Mouse (Mus musculus) cerebellum, adult 9-10 months (tissue): ENCODE measurements around the gene D1Pas1.

Experiments used
- DNase-seq: peaks from one replicate; pipeline ENCODE4 v3.0.0; 2022

D1Pas1 gene

DNA sequence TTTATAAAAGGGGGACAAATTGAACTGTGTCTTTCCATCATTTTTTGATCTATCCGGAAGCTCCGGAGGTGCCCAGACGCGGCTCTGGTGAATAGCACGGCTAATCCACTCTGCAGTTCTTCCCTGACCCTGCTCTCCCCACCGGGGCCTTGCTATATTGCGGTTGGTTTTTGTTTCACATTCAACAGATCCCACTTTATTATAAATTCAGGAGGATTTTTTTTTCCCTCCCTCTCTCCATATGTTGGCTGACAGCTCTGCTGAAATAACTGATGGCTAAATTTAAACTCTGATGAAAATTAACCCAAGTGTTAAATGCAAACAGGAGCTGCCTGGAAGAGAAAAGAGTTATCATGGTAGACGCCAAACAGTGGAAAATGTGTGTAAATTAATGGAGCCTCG, 21.1 kb downstream of the D1Pas1 start:
- no peak for DNase-seq

GRCm38 (mm10) chr1:186988822-186989221, 21.6 kb downstream of the D1Pas1 start:
- DNase-seq, result no peak

DNA sequence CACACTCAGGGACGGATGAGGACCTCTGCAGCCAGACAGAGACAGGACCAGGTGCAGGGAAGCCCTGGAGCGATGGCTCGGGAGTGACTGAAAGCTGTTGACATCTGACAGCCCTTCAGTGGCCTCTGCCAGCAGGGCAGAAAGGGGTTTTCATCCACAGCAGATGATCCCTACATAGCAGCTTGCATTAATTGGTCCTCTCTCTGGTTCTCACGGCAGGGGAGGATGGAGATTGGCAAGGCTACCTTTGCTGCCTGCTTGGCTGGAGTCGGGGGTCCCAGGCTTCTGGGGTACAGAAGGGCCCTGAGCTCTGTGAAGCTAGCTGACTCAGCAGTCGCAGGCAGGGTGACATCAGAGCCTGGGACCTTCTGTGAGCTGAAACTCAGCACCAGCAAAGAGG, 24.3 kb downstream of the D1Pas1 start:
- no peak for DNase-seq

GRCm38 (mm10) chr1:186992113-186992512, 24.9 kb downstream of the D1Pas1 start:
- DNase-seq, result no peak

DNA sequence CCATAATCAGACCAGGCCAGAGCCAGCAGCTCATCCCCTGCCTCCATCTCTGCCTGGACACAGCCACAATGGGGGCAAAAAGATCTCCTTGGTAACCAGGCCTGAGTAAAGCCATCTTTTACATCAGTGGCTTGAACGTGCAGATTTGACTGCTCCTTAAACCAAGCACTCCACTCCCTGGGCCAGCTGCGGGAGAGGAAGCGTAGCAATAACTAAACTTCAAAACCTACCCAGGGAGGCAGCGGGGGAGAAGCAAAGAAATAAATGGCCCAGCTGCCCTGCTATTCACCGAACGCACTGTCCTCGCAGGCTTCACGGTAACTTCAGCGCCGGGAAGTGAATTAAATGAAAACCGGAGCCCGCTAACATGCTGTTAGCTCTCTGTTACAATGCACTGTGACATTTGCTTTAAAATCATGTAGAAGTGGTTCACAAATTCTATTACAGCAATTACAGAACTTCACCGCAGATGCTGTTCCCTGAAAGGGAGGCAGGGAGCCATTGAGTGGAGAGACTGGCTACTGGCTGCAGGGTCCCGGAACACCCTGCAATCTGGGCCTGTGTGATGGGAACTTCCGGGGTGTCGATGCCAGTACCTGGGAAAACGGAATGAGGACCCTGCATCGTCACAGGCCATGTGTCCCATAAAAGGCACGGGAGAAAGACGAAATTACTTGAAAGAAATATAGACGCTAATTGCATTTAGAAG, 30.5 kb downstream of the D1Pas1 start:
- no peak for DNase-seq

- DNase-seq, result no peak
These were observed 36.2 kb downstream of the D1Pas1 start for GRCm38 (mm10) chr1:187003441-187003861.

- no peak for DNase-seq
These were observed 37.1 kb downstream of the D1Pas1 start for GRCm38 (mm10) chr1:187004306-187004705.

DNA sequence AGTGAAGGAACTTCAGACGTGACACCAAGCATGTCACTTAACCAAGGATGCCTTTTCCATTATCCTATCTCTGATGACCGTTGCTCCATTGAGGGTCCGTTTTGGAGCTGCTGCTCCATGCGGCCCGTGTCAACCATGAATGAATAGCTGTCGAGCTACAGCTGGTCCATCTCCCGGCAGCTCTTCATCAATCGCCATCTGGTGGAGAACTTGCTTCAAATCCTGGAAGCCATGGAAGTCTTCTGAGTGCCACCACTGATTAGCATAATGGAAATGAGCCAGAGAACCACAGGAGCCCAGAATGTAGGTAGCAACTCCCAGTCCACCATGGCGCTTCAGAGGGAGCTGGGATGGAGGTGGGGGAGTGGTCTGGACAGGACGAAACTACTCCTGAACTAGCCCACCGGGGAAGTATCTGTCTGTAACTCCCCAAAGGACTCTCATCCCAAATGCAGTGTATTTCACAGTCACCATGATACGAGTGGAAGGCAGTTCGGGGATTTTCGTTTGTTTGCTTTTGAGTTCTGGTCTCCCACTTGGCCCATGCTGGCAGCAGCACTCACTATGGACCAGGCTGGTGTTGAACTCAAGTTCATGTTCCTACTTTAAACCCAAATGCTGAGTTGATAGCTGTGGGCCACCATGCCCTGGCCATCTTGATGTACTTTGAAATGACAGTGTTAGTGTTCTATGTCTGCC, 39.2 kb downstream of the D1Pas1 start:
- no peak for DNase-seq

DNA sequence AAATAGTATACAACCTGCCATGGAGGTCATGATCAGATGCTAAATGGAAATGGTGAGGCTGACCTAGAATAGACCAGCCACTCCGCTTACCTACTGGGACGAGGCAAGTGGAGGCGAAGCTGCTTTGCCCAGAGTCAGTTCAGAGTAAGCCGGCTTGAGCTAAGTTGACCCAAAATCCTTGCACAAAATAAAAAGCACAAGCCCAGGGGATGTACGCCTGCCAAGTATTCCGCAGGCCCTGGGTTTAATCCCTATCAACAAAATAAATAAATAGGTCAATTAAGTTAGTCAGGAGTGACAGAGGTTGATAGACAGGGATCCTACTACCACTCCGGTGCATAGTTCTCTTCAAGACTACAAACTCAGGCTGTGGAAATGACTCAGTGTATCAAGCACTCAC, 41.0 kb downstream of the D1Pas1 start:
- no peak for DNase-seq

DNA sequence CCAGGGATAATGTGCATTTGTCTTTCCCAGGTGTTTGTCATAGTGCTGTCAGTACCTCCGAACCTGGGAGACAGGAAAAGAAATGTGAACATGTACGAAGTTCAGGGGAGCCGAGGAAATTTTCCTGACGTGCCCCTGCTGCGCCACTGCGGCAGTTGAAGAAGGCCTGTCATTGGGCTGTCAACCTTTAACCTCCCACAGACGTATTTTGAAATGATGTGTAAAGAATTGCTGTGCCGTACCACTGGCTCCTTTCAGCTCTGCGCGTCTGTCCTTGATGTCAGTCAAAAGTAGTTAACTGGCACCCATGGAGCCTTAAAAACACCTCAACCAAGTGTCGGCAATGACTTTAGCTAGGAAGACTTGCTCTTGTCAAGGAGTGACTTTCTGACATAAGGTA, 42.9 kb downstream of the D1Pas1 start:
- no peak for DNase-seq

DNA sequence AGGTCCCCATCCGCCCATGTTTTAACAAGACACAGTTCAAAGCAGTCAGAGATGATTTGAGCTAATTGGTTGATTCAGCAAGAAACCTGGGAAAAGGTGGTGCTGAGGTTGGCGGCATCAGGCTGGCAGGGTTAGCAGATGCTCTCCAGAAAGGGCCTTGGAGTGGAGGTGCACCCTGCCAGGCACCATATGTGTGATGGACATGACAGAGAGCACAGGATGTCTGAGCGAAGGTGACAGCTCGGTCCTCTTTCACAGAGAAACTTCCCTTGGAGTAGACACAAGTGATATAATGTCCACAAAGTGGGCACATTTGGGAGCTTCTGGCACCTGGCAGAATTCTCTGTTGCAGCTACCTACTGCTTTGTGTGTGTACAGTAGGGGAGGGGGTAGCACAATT, 44.4 kb downstream of the D1Pas1 start:
- DNase-seq, result no peak

- no peak for DNase-seq
These were observed 46.9 kb downstream of the D1Pas1 start for GRCm38 (mm10) chr1:187014141-187014540.

DNA sequence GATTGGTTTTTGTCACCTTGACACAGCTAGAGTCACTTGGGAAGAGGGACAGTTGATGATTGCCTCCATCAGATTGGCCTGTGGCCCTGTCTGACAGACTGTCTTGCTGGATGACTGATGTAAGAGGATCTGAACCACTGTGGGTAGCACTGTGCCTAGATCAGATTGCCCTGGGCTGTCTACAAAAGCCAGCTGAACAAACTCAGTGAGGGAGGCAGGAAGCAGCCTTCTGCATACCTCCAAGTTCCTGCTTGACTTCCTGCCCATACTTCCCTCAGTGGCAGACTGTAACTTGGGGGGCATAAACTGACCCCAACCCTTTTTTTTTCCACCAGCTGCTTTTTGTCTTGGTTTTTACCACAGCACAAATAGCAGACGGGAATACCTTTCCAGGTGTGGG, 48.5 kb downstream of the D1Pas1 start:
- DNase-seq, result no peak

DNA sequence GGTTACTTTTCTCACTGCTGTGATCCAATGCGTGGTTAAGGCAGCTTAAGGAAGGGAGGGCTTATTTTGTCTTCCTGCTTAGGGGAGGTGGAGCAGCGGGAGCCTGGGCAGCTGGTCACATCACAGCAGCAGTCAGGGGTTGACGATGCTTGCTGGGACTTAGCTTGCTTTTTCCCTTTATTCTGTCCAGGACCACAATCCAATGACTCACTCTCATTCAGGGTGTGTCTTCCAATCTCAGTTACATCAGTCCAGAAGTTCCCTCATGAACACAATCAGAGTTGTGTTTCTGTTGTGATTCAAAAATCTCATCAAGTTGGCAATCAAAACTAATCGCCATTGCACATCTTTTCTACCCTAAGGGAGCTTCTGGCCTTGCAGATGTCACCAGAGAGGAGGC, 48.9 kb downstream of the D1Pas1 start:
- no peak for DNase-seq

- no peak for DNase-seq
These were observed 52.8 kb downstream of the D1Pas1 start for GRCm38 (mm10) chr1:187020011-187020410.
